Mouse (Mus musculus): ENCODE data around the gene Mafk. TPM values are rescaled to one million over a fixed set of nuclear protein-coding genes. Genes with fewer than 3 reads are reported as not detected.
"Not testable (repeated sequence)": the region's sequence is repeated elsewhere in the genome, so short reads cannot be mapped to it uniquely, and the experiment has no call there.

The Mafk gene
- polyA plus RNA-seq (2014; fragmentation: Nextera tagmentation; extraction: Ambion mirVana): 3.4 and 4.2 TPM in 2 replicates

DNA sequence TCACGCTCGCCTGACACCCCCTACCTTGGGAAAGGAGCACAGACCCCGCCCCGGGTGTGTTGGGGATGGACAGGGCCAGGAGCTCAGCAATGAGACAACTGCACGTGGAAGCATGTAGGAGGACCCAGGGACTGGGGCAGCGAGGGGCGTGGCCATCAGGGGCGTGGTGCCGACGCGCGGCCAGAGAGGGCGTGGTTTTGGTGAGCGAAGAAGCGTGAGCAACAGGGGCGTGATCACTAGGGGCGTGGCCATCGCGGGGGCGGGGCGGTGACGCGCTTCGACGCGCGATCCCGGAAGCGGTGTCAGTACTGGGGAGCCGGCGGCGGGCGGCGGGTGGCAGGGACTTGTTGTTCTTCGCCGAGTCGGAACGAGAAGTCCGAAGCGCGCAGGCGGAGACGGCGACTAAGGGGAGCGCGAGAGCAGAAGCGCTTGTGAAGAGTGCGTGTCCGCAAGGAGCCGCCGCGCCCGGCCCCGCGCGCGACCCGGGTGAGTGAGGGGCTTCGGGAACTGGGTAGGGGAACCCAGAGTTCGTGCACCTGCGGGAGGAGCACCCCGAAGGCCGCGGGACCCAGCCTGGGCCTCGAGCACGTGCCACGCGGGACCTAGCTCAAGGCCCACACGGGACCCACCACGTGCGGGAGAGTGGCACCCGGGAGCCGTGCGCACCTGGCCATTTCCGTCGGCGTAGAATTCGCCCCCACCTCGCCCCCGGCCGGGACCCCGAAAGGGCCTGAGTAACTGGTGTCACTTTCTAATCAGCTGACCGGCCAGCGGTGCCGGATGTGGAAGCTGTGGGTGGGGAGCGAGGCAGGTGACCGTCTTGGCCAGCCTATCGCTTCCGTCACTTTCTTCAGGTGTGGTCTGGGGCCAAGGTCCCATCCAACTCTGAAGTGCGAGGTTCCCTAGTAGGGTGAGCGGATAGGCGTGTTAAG is at the start of gene Mafk:
TSS of gene Mafk (plus strand) at position 287 of the 932 bp plus-strand sequence.
- DNase-seq (ENCODE audit: low spot score) (peak; percentile 95), ATAC-seq (replicated peaks; ENCODE audit: insufficient number of reproducible peaks, low FRiP score, low TSS enrichment, low read depth) (peak; percentile 77)
- Histone ChIP-seq H3K27ac (replicated peaks; ENCODE audit: low read depth, low read length) (no peak within 1 kb of the TSS), H3K4me1 (ENCODE audit: control insufficient read depth, insufficient read depth, low read length) (peaks cover 6% of the 10 kb centered on the region; the same call in 1 of the 2 replicates), H3K4me3 (ENCODE audit: low read depth, low read length) (peak within 1 kb of the TSS; percentile 82), H3K27me3 (ENCODE audit: control insufficient read depth, insufficient read depth, low read length) (no peaks in the 10 kb centered on the region), H3K9ac (replicated peaks; ENCODE audit: low read length) (peak within 1 kb of the TSS; percentile 61), H3K4me2 (ENCODE audit: low read depth, low read length) (peak within 1 kb of the TSS; percentile 99), H3K36me3 (replicated peaks; ENCODE audit: control insufficient read depth, insufficient read depth, low read depth, low read length) (no peaks in the 10 kb centered on the region), H3K9me3 (replicated peaks; ENCODE audit: control insufficient read depth, low read length) (no peaks in the 10 kb centered on the region)
- under 1% methylated on average over 91 of the region's 92 CpGs for WGBS

DNA sequence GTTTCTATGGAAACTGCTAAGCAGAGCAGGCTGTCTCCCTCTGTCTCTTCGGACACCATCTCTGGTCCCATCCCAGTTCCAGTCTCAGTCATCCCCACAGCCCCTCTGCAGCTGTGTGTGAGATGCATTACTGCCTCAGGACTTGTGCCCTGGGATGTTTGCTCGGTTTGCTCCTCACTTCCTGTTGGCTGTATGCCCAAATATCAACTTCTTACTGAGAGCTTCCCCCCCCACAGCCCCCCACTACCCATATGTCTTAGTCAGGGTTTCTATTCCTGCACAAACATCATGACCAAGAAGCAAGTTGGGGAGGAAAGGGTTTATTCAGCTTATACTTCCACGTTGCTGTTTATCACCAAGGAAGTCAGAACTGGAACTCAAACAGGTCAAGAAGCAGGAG is 48.7 kb upstream of the Mafk start:
- H3K4me1 ChIP-seq (ENCODE audit: control insufficient read depth, insufficient read depth, low read length); H3K36me3 ChIP-seq (replicated peaks; ENCODE audit: control insufficient read depth, insufficient read depth, low read depth, low read length); H3K27ac ChIP-seq (replicated peaks; ENCODE audit: low read depth, low read length); DNase-seq (ENCODE audit: low spot score); H3K9ac ChIP-seq (replicated peaks; ENCODE audit: low read length); H3K27me3 ChIP-seq (ENCODE audit: control insufficient read depth, insufficient read depth, low read length); ATAC-seq (replicated peaks; ENCODE audit: insufficient number of reproducible peaks, low FRiP score, low TSS enrichment, low read depth); H3K9me3 ChIP-seq (replicated peaks; ENCODE audit: control insufficient read depth, low read length); H3K4me3 ChIP-seq (ENCODE audit: low read depth, low read length); H3K4me2 ChIP-seq (ENCODE audit: low read depth, low read length): not testable (repeated sequence)
- WGBS: 57% methylated on average over 3 of the region's 3 CpGs

DNA sequence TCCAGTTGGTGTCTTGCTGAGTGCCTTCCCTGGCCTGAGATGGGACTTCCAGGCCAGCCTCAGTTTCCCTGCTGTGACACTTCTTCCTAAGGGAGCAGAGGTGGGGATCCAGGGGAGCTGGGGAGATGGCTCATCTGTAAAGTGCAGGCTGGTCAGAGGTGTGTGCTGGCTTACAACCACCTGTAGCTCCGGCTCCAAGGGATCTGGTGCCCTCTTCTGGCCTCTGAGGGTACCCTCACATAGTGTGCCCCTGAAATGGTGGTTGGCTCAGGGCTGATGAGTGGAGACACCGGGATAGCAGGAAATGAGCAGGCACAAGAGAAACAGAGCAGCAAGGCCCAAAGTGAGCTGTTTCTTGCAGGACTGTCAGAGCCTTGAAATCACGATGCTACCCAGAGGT is 45.5 kb upstream of the Mafk start:
- no peaks in the 10 kb centered on the region for H3K9me3 ChIP-seq (replicated peaks; ENCODE audit: control insufficient read depth, low read length)
- ATAC-seq (replicated peaks; ENCODE audit: insufficient number of reproducible peaks, low FRiP score, low TSS enrichment, low read depth): peak; percentile 64

DNA sequence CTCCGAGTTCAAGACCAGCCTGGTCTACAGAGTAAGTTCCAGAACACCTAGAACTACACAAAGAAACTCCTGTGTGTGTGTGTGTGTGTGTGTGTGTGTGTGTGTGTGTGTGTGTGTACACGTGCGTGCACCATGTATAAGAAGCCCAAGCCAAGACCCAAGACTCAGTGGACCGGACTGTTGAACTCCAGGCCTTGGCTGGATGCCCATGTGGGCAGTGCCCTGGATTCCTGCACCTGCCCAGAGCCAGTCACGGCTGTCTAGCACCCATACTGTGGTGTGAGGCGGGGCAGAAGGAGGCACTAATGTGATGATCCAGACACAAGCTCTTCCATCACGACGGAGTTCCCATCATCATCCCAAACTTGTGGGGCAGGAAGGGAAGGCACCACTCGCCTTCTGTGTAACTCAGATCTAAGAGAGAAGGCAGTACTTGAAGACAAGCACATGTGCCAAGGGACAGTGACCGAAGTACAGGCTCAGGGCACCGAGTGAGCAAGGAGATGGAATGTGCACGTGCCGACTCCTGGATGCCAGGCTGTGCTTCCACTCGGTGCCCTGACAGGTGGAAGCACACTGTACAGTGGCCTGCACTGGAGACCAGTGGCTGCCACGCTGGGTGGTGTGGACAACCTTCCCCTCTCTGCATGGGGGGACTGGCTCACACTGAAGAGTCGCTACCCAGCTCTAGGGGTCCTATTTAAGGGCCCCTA is 41.7 kb upstream of the Mafk start:
- 88% methylated on average over 16 of the region's 16 CpGs for WGBS
- H3K27ac ChIP-seq (replicated peaks; ENCODE audit: low read depth, low read length): no peak overlapping the region
- H3K4me1 ChIP-seq (ENCODE audit: control insufficient read depth, insufficient read depth, low read length): no peaks in the 10 kb centered on the region
- no peaks in the 10 kb centered on the region for H3K36me3 ChIP-seq (replicated peaks; ENCODE audit: control insufficient read depth, insufficient read depth, low read depth, low read length)
- H3K4me3 ChIP-seq (ENCODE audit: low read depth, low read length): no peak overlapping the region
- H3K9ac ChIP-seq (replicated peaks; ENCODE audit: low read length): no peak overlapping the region
- no peak overlapping the region for H3K4me2 ChIP-seq (ENCODE audit: low read depth, low read length)
- DNase-seq (ENCODE audit: low spot score) (no peak), ATAC-seq (replicated peaks; ENCODE audit: insufficient number of reproducible peaks, low FRiP score, low TSS enrichment, low read depth) (no peak)
- no peaks in the 10 kb centered on the region for H3K27me3 ChIP-seq (ENCODE audit: control insufficient read depth, insufficient read depth, low read length)
- H3K9me3 ChIP-seq (replicated peaks; ENCODE audit: control insufficient read depth, low read length): no peaks in the 10 kb centered on the region

More for the DNA sequence above, 45.5 kb upstream of the Mafk start:
- no peak overlapping the region for H3K4me2 ChIP-seq (ENCODE audit: low read depth, low read length)
- no peaks in the 10 kb centered on the region for H3K4me1 ChIP-seq (ENCODE audit: control insufficient read depth, insufficient read depth, low read length)
- H3K27me3 ChIP-seq (ENCODE audit: control insufficient read depth, insufficient read depth, low read length): no peaks in the 10 kb centered on the region
- 2% methylated on average over 3 of the region's 3 CpGs for WGBS
- H3K9ac ChIP-seq (replicated peaks; ENCODE audit: low read length): no peak overlapping the region
- DNase-seq (ENCODE audit: low spot score): peak; percentile 81
- no peak overlapping the region for H3K27ac ChIP-seq (replicated peaks; ENCODE audit: low read depth, low read length)
- no peak overlapping the region for H3K4me3 ChIP-seq (ENCODE audit: low read depth, low read length)
- no peaks in the 10 kb centered on the region for H3K36me3 ChIP-seq (replicated peaks; ENCODE audit: control insufficient read depth, insufficient read depth, low read depth, low read length)

DNA sequence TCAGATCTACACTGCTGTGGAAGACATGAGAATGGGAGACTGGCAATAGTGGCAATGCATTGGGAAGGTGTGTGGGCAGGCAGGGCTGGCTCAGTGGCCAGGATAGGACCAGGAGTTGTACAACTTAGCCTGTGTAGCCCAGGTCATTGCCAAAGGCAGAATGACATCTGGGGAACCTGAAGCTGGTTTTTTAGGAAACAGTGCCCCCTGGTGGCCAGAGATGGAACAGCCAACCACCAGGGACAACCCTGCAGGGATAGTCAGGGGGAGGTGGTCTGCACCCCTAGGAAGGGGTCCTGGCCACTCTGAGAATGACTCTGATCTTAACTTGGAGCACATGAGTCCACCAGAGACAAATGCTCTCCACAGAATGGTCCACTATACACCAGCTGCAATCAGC is 40.8 kb upstream of the Mafk start:
- DNase-seq (ENCODE audit: low spot score) (peak; percentile 78), ATAC-seq (replicated peaks; ENCODE audit: insufficient number of reproducible peaks, low FRiP score, low TSS enrichment, low read depth) (0 out of 2 replicates have a peak, but pooled peaks have one; percentile 8)
- Histone ChIP-seq H3K4me2 (ENCODE audit: low read depth, low read length) (no peak overlapping the region), H3K9me3 (replicated peaks; ENCODE audit: control insufficient read depth, low read length) (no peaks in the 10 kb centered on the region), H3K4me3 (ENCODE audit: low read depth, low read length) (no peak overlapping the region), H3K9ac (replicated peaks; ENCODE audit: low read length) (no peak overlapping the region), H3K36me3 (replicated peaks; ENCODE audit: control insufficient read depth, insufficient read depth, low read depth, low read length) (no peaks in the 10 kb centered on the region; the same call in 1 of the 2 replicates), H3K27me3 (ENCODE audit: control insufficient read depth, insufficient read depth, low read length) (no peaks in the 10 kb centered on the region), H3K27ac (replicated peaks; ENCODE audit: low read depth, low read length) (no peak overlapping the region), H3K4me1 (ENCODE audit: control insufficient read depth, insufficient read depth, low read length) (no peaks in the 10 kb centered on the region)

DNA sequence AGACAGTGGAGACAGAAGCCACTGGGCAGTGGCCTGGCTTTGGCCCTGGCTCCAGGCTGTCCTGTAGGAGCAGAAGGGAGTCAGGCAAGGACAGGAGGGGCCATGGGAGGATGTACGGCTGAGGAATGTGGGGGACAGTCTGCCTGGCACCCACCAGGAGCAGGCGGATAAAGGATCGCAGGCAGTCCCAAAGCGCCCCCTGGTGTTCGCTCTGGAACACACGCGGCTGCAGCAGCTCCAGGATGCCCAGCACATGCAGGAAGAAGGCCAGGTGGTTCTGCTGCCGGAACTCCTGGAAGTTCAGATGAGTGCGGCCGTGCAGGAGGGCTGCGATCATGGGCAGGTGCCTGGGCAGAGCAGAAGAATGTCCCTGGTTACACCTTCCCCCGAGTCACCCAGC is 36.6 kb upstream of the Mafk start:
- no peak overlapping the region for H3K9ac ChIP-seq (replicated peaks; ENCODE audit: low read length)
- H3K4me2 ChIP-seq (ENCODE audit: low read depth, low read length): no peak overlapping the region
- peaks cover 11% of the 10 kb centered on the region for H3K36me3 ChIP-seq (replicated peaks; ENCODE audit: control insufficient read depth, insufficient read depth, low read depth, low read length)
- WGBS: 39% methylated on average over 12 of the region's 12 CpGs
- H3K27me3 ChIP-seq (ENCODE audit: control insufficient read depth, insufficient read depth, low read length): no peaks in the 10 kb centered on the region
- H3K27ac ChIP-seq (replicated peaks; ENCODE audit: low read depth, low read length): no peak overlapping the region
- H3K4me3 ChIP-seq (ENCODE audit: low read depth, low read length): no peak overlapping the region
- no peaks in the 10 kb centered on the region for H3K9me3 ChIP-seq (replicated peaks; ENCODE audit: control insufficient read depth, low read length)
- H3K4me1 ChIP-seq (ENCODE audit: control insufficient read depth, insufficient read depth, low read length): no peaks in the 10 kb centered on the region
- DNase-seq (ENCODE audit: low spot score) (peak; percentile 66), ATAC-seq (replicated peaks; ENCODE audit: insufficient number of reproducible peaks, low FRiP score, low TSS enrichment, low read depth) (no peak)

DNA sequence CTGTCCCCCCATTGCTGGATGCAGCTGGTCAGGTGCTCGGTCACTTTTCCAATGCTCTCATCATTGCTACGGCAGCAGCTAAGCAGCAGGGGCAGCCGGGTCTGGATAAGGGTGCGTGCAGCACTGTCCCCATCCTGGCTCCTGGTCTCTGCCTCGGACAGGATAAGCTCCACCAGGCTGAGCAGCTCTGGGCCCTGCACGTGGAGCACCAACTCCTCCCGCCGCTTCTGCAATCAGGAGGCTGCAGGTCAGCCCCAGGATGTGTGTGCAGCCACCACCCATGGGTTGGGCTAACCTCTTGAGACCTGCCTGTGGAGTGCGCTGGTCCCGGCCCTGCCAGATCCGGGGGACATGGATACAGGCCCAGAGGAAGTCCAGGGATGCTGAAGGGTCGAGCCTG is 35.2 kb upstream of the Mafk start:
- H3K4me3 ChIP-seq (ENCODE audit: low read depth, low read length): no peak overlapping the region
- H3K4me1 ChIP-seq (ENCODE audit: control insufficient read depth, insufficient read depth, low read length): no peaks in the 10 kb centered on the region
- no peak overlapping the region for H3K4me2 ChIP-seq (ENCODE audit: low read depth, low read length)
- no peak overlapping the region for H3K9ac ChIP-seq (replicated peaks; ENCODE audit: low read length)
- H3K9me3 ChIP-seq (replicated peaks; ENCODE audit: control insufficient read depth, low read length): no peaks in the 10 kb centered on the region
- WGBS: 90% methylated on average over 12 of the region's 12 CpGs
- no peaks in the 10 kb centered on the region for H3K27me3 ChIP-seq (ENCODE audit: control insufficient read depth, insufficient read depth, low read length)
- ATAC-seq (replicated peaks; ENCODE audit: insufficient number of reproducible peaks, low FRiP score, low TSS enrichment, low read depth): no peak
- H3K36me3 ChIP-seq (replicated peaks; ENCODE audit: control insufficient read depth, insufficient read depth, low read depth, low read length): peaks cover 11% of the 10 kb centered on the region
- no peak overlapping the region for H3K27ac ChIP-seq (replicated peaks; ENCODE audit: low read depth, low read length)
- no peak for DNase-seq (ENCODE audit: low spot score)

DNA sequence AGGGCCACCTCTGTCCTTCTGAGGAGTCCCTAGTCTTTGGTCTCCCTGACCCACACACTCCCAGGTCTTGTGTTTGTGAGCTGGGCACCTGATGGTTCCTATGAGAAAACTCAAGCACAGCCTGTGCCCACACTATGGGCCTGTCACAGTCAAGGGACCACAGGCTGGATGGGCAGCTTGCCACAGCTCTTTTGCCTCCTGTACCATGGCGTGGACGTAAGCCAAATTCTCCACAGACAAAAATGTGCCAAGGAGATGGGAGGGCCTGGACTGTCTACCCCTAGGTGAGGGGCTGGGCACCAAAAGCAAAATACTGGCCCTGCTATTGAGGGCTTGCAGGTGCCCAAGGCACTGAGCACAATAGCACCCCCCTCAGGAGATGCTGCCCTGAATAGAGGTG is 34.7 kb upstream of the Mafk start:
- Histone ChIP-seq H3K9ac (replicated peaks; ENCODE audit: low read length) (no peak overlapping the region), H3K4me1 (ENCODE audit: control insufficient read depth, insufficient read depth, low read length) (no peaks in the 10 kb centered on the region), H3K36me3 (replicated peaks; ENCODE audit: control insufficient read depth, insufficient read depth, low read depth, low read length) (peaks cover 11% of the 10 kb centered on the region), H3K4me3 (ENCODE audit: low read depth, low read length) (no peak overlapping the region), H3K27me3 (ENCODE audit: control insufficient read depth, insufficient read depth, low read length) (no peaks in the 10 kb centered on the region), H3K27ac (replicated peaks; ENCODE audit: low read depth, low read length) (no peak overlapping the region), H3K9me3 (replicated peaks; ENCODE audit: control insufficient read depth, low read length) (no peaks in the 10 kb centered on the region), H3K4me2 (ENCODE audit: low read depth, low read length) (no peak overlapping the region)
- 94% methylated on average over 2 of the region's 2 CpGs for WGBS
- DNase-seq (ENCODE audit: low spot score) (no peak), ATAC-seq (replicated peaks; ENCODE audit: insufficient number of reproducible peaks, low FRiP score, low TSS enrichment, low read depth) (no peak)

All from embryonic facial prominence, embryonic 11.5 days (tissue).